Mouse (Mus musculus) telencephalon, adult 2 months (tissue): ENCODE data around the gene Tmem97.
"Not testable (repeated sequence)": the region's sequence is repeated elsewhere in the genome, so short reads cannot be mapped to it uniquely, and the experiment has no call there.

Experiments used
- DNase-seq: peaks from one replicate; pipeline ENCODE4 v3.0.0-alpha.2; 2011; ENCODE audit warnings: low read depth, low spot score

Gene Tmem97

DNA sequence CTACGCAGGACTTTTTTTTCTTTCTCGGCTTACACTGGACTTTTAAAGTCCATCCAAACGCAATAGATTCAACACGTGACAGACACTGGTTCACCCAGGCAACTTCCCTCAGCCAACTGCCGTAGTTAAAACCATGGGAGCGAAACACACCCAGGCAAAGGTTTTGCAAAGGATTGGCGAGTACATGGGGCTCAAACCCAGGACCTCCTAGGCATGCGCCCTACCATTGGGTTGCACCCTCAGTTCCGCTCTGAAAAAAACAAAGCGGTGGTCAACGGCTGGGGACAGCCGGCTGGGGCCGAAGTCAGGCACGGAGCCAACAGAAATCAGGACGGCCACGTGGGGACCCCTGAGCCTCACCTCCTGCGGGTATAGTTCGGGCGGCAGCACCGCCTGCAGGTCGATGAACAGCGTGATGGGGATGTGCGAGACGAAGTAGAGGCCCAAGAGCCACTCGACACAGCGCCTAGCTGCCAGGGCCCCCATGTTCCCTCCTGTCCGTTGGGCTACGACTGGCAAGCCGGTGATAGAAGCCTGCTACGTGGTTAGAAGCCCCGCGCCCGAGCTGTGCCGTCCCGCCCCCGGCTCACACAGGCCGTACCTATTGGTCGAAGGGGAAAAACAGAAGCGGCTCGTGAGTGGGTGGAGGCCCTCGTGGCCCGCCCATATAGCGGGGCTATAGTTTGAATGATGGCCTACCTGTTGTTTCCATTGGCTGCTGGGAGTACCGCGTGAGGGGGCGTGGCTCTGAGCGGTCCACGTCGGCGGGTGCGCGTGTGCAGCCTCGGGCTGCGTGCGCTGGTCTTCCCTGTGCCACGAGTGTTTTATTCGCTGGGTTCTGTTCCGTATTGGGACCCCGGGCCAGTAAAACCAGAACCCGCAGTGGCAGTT lies at the start of gene Tmem97:
Gene Tmem97 (minus strand): TSS at position 610 of the 891 bp plus-strand sequence.
- peak; percentile 97 for DNase-seq

DNA sequence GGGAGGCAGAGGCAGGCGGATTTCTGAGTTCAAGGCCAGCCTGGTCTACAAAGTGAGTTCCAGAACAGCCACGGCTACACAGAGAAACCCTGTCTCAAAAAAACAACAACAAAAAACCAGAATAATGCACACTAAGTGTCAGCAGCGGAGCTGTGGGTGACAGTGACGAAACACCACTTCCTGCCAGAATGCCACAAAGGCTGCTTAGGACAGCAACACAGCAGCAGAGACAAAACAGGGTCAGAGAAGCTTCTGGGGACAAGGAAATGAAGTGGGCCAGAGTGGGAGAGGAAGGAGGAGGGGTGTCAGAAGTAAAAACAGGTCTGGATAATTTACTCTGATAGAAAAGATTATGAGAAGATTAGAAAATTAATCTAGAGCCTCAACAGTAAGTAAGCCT lies 49.5 kb upstream of the Tmem97 start:
- no peak for DNase-seq

DNA sequence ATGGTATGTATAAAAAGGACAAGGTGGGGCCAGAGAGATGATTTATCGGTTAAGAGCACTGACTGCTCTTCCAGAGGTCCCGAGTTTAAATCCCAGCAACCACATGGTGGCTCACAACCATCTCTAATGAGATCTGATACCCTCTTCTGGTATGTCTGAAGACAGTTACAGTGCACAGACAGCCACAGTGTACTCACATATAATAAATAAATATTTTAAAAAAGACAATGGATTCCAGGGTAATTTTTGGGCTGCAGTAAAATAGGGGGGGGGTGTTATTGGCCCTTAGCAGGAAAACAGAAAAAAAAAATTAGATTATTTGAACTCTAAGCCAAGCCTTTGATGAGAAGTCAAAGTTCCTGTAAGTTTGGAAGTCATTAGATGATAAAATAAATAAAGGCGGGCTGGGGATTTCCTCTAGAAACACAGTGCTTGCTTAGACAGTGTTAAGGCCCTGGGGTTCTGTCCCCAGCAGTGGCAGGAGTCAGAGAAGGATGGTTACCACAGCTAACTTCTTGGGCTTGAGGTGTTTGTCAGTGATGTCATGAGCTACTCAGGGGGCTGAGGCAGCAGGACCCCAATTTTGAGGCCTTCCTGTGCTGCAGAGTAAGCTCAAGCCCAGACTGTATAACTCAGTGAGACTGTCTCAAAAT lies 48.3 kb upstream of the Tmem97 start:
- DNase-seq, result no peak

DNA sequence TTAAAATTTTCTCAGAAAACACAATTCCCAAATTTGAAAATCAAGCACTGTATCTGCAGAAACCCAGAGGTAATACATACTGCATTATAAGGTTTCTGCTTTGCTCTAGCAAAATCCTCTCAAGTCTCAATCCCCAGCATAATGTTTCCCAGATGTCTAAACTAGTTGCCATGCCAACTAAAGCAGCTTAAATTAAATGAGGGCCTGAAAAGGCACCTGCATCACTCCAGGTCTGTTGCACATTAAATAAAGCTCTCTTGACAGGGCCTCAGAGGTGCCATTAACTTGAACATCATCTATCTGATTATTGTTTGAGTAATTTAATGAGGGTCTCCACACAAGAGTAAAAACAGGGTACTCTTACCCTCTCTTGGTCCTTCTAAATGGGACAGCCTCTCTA lies 46.2 kb upstream of the Tmem97 start:
- peak; percentile 39 for DNase-seq

DNA sequence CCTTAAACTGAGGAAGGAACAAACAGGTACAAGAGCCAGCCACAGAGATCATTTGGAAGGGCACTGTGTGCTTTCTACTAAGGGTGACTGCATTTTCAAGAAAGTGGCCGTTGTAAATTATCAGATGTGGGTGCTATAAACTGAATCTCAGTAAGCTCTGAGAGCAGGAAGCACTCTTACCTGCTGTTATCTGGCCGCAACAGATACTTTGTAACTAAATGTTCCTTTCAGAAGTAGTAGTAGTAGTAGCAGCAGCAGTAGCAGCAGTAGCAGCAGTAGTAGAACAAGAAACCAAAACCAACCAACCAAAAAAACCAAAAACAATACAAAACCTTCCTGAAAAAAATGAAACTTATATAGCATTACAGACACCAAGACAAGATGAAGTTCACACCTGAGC lies 45.2 kb upstream of the Tmem97 start:
- DNase-seq, result no peak

DNA sequence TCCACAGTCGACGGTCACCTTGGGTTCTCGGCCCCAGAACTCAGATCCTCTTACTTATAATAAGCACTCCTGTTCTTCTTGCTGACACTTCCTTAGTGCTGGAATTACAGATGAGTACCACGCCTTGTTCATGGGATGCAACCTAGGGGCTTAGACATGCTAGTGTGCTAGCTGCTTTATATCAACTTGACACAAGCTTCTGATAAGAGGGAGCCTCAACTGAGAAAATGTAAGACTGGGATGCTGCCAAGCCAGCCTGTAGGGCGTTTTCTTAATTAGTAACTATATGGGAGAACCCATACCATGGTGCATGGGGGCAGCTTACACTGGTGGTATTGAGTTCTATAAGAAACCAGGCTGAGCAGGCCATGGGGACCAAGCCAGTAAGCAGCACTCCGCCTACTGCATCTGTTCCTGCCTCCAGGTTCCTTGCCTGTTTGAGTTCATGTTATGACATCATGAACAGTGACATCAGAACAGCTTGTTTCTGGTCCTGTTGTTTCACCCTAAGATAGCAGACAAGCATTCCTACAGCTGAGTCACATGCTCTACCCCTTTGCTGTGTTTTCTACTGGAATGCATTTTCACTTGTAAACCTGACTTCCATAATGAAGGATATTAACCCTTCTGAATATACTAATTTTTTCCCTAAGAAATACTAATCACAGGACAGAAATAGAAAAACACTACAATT lies 43.8 kb upstream of the Tmem97 start:
- DNase-seq, result no peak

DNA sequence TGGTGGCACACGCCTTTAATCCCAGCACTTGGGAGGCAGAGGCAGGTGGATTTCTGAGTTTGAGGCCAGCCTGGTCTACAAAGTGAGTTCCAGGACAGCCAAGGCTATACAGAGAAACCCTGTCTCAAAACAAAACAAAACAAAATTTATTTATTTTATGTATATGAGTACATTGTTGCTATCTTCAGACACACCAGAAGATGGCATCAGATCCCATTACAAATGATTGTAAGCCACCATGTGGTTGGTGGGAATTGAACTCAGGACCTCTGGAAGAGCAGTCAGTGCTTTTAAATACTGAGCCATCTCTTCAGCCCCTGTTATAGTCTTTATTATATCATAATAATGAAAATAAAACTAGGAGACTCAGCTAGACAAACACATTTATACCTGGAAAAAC lies 37.1 kb upstream of the Tmem97 start:
- DNase-seq, result not testable (repeated sequence)

DNA sequence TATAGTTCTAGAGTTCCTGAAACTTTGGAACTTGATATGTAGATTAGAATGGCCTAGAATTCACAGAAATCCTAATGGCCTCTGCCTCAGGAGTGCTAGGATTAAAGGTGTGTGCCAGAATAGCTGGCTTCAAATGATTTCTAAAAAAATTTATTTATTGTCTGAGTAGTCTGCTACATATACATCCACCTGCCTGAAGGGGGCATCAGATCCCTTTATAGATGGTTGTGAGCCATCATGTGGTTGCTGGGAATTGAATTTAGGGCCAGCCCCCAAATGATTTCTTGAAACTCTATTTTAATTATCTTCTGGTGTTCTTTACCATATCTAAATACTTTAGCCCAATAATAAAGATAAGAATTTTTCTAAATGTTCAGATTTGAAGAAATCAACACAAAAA lies 35.5 kb upstream of the Tmem97 start:
- DNase-seq, result no peak

DNA sequence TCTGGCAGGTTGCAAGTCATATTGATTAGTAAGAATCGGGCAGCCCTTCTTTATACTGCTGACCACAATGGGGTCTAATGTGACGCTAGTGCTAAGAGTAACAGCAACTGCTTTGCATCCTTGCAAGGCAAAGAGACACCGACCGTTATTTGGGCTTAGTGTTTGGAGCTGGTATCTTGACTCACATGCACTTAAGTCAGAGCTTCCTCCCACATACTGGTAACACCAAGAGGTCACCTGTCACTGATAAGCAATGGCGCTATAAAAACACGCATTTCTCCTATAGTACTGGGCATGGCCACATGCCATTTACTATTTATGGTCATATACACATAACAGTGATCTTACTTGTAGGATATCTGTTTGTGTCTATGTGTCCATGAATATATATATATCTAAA lies 32.3 kb upstream of the Tmem97 start:
- DNase-seq, result no peak

DNA sequence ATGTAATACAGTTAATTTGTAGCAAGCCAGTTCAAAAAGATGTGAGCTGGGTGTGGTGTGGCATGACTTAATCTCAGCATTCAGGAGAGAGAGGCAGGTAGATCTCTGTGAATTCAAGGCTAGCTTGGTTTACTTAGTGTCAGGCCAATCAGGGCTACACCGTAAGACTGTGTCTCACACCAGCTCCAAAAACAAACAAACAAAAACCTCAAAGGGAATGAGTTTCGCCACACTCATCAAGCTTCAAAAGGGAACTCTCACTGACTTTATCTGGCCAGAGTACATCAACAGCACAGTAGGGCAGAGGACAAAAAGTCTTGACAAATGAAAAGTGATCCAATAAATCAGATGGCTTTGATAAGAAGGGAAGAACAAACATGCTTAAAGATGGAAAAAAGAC lies 24.4 kb upstream of the Tmem97 start:
- no peak for DNase-seq

DNA sequence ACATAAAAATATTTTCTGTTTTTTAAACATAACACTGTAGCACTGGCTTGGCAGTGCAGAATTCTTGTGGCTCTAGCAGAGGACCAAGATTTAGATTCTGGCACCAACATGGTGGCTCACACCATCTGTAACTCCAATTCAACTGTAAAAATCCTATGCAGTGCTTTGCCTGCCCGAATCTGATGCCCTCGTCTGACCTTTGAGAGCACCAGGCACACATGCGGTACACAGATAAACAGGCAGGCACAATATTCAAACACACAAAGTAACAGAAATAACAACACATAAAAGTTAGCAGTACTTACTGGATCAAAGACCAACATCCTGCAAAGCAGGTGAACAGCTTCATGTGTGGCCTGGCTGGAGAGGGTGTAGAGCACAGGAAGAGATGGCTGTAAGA lies 24.0 kb upstream of the Tmem97 start:
- no peak for DNase-seq

DNA sequence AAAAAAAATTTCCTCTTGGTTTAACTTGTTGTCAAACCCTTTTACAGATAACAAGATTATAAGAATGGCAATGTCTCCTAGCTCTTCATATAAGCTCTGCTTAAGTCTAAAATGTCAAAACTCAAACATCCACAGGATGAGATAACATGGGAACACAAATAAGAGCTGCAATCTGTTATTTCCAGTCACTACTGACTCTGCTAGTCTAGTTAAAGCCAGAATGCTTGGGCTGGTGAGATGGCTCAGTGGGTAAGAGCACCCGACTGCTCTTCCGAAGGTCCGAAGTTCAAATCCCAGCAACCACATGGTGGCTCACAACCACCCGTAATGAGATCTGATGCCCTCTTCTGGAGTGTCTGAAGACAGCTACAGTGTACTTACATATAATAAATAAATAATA lies 23.5 kb upstream of the Tmem97 start:
- not testable (repeated sequence) for DNase-seq

DNA sequence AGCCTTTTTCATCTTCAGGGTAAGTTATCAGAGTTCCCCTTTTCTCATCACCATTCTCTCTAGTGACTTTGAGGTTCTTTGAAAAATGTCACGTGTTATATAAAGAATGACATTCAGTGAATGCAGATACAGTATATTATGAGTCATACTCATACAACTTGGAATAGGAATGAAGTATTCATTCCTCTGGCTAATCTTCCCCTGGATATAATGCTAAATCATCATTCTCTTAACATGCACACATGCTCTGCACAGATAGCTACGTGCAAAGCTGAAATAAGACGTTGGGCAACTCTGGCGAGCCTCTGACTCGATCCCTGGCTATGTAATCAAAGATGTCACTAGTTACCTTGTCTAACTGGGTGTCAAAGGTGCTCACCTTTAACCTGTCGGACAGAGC lies 21.3 kb upstream of the Tmem97 start:
- no peak for DNase-seq

DNA sequence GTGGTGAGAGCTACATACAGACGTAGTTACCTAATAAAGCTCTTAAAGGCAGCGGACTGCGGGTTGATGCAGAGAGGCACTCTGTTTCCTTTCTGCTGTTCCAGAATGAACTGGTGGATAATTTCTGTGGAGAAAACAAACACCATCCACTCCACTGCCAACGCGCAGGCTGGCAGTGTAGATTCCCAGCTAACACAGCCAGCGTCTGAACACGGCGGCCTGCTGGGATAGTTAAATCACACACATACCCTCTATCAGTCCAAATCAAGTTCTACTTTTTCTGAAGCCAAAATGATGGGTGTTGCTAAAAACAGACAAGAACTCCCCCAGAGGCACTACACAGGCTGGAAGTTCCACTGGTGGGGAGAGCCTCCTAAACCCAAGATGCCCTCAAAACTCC lies 20.9 kb upstream of the Tmem97 start:
- peak; percentile 40 for DNase-seq

DNA sequence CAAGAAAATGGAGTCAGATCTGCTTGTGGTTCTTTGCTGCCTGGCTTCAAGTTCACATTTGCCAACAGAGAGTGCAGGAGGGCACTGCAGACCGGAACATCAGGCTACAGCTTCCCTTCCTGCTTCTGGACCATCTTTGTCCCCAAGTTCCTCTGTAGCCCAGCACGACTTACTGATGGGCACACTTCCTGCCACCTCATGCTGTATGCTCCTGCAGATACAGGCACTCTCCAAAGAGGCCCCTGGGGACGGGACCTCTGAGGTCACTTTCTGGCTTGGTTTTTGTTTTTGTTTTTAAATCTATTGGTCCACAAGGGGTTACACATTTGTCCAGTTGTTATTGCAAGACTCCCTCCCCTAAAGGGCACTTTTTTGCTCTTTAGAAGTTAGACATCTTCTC lies 19.2 kb upstream of the Tmem97 start:
- no peak for DNase-seq

DNA sequence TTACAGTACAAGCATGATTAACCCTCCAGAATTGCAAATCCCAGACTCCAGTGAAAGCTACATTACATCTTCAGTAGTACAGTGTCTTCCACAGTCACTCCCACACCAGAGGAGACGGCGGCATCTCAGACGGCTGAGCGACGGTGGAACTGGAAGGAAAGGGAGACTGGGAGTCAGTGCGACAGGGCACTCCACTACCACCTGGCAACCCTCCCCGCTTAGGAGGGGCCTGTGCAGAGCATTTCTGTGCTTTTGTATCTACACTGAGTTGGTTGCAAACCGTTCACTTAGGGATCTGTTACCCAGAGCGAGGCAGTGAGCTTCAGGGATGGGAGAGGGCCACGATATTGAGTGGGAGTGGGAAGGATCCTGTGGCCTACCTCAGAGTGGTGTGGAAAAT lies 18.2 kb upstream of the Tmem97 start:
- no peak for DNase-seq

DNA sequence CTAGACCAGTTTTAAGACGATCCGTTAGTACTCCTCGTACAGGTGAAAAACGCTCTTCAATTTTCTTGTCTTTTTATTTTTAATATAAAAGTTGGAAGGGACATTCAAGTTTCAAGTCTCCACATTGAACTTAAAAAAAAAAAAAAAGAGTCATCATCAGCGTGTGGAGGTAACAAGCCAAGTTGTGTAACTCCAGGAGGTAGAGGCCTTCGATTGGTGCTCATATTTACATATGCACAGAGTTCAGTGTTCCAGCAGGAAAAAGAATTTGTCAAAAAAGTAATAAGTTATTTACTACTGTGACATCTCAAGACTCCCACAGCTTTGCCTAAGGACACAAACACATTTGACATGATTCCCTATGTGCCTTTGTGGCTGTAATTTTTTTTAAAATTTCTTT lies 17.0 kb upstream of the Tmem97 start:
- DNase-seq, result no peak

DNA sequence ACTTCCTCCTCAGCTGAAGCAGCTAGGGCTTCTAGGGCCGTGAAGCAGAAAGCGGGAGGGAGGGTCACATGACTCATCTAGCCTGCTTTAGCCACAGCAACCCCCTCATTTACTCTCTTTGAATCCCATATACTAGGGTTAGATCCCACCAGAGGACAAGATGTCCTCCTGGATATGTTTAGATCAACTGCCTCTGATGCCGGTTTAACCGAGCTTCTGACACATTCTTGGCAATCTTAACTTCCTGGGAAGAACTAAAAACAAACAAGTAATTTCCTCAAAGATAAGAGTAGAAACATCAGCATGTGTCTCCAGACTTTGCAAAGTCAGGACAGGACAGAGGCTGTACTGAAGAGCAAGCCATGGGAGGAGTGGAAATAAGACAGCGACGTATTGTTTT lies 16.2 kb upstream of the Tmem97 start:
- no peak for DNase-seq

DNA sequence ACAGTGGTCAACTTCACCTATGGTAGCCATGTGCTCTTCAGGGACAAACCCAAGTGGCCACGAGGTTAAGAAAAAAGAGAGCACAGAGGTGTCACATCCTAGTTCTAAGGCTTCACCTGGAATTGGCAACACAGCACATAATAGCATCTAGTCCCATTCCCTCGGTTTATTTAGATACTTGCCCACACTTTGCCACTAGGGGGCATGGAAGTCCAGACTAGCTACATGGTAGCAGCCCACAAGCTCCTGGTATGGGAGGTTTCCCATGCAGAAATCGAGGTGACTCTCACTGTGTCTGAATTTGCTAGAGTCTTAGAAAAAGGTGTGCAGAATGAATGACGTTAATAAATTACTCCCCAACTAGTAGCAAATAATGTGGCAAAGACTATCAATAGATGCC lies 9.9 kb upstream of the Tmem97 start:
- DNase-seq, result peak; percentile 68

DNA sequence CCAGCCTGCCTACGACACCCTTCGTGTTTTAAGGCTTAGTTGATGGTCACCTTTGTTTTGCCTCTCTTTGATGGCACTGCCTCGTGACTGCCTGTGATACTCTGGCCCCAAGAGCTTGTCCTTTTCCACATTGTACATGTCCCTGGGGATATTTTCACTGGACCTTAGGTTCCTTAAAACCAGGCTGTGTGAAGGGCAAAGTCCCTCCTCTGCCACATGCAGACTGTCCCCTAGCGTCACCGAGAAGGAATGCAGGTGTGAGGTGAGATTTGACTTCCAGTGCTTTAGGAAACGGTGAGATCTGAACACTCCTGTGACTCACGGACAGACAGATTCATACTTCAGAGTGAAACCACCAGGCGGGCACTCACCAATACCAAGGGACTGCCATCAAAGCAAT lies 6.7 kb upstream of the Tmem97 start:
- DNase-seq, result no peak

DNA sequence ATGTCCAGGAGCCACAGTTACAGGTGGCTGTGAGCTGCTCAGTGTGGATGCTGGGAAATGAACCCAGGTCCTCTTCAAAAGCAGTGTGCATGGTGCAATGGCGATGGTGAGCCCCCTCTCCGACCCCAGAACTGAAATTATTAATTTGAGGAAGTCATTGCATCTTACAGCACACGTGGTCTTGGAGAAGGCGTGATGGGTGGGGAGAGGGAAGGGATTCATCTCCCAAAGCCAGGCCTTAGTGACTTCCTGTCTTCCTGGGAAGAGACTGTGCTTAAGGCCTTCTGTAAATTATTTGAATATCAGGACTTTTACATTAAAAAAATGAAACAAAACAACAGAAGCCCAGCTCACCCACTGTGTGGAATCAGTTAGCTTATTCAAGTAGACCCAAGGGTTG lies 5.5 kb upstream of the Tmem97 start:
- no peak for DNase-seq

DNA sequence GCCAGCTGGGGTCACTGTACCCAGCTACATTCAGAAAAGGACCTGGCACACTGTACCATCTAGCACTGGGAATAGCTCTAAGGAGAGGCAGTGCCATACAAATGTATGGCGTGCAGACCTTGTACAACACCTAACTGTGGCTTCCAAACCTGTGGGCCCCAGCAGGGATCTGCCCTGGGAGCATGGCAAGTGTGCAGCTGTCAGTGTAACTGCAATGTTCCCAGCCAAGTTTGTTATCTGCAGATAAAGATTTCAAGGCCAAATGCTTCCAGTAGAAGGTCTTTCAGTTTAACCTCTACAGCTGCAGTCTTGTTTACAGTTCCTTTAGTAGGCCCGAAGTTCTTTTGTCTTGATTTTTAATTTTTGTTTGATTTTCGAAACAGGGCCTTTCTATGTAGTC lies 5.0 kb upstream of the Tmem97 start:
- no peak for DNase-seq

DNA sequence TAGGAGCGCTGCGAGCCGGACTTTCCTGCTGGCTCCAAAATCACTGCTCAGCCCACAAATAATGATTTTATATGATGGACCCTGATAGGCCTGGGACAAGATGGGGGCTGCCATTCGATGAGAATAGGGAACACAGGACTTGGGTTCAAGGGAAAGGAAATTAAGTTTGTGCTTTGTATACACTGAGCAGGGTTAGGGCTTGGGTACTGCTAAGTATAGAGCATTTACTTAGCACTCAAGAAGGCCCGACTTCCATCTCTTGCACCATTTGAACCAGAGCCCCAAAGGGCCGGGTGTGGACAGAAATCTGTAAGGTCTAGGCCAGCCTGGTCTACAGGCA lies 452 bp upstream of the Tmem97 start:
- no peak for DNase-seq
